Mouse (Mus musculus): ENCODE measurements around the gene Vmn2r27. TPM values are rescaled to one million over a fixed set of nuclear protein-coding genes. Genes with fewer than 3 reads are reported as not detected.

Gene Vmn2r27
- total RNA-seq (2015) (not detected in 2 replicates), total RNA-seq (2017) (not detected in 2 replicates)

DNA sequence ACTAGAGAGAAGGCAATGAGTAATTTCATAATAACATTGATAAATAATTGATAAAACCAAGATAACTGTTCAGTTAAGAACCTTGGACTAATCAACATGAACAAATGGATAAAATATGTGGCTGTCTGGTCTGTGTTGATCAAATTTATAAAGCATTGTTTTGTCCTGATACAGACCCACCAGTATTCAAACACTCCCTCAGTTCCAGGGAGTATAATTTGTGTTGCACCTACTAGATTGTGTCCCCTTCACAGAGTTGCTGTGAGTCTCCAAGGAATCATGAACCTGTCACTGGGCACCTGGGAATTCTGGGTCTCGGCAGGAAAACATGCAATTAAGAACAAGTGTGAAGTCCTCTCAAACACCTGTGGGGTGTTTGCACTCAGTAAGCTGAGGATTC, at the start of gene Vmn2r27:
Gene Vmn2r27, minus strand, starts transcription at position 101 of the 400 bp plus-strand sequence.
- ATAC-seq (ENCODE audit: poor library complexity, severe bottlenecking): no peak

DNA sequence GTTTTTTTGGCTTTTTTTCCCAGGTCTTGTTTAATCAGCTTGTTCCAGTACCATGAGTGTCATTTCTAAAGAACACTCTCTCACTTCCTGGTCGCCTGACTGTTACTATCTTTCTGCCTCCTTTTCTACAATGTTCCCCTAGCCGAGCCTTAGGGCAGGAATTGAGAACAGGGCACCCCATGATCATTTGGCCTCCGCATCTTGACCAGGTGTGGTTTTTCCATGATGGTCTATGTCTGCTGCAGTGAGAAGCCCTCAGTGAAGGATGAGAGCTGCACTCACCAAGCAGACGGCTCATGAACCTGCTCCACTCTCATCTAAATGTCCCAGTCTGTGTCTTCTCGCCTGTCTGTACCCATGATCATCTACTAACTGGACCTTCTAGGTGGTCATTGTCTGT, 46.6 kb upstream of the Vmn2r27 start:
- ATAC-seq (ENCODE audit: poor library complexity, severe bottlenecking): no peak

- ATAC-seq (ENCODE audit: poor library complexity, severe bottlenecking): no peak
Measured at GRCm38 (mm10) chr6:124277641-124278040, 46.0 kb upstream of the Vmn2r27 start.

- peak; percentile 97 for ATAC-seq (ENCODE audit: poor library complexity, severe bottlenecking)
Measured at GRCm38 (mm10) chr6:124273231-124273880, 41.7 kb upstream of the Vmn2r27 start.

- ATAC-seq (ENCODE audit: poor library complexity, severe bottlenecking): peak; percentile 94
Measured at GRCm38 (mm10) chr6:124262696-124263095, 31.0 kb upstream of the Vmn2r27 start.

DNA sequence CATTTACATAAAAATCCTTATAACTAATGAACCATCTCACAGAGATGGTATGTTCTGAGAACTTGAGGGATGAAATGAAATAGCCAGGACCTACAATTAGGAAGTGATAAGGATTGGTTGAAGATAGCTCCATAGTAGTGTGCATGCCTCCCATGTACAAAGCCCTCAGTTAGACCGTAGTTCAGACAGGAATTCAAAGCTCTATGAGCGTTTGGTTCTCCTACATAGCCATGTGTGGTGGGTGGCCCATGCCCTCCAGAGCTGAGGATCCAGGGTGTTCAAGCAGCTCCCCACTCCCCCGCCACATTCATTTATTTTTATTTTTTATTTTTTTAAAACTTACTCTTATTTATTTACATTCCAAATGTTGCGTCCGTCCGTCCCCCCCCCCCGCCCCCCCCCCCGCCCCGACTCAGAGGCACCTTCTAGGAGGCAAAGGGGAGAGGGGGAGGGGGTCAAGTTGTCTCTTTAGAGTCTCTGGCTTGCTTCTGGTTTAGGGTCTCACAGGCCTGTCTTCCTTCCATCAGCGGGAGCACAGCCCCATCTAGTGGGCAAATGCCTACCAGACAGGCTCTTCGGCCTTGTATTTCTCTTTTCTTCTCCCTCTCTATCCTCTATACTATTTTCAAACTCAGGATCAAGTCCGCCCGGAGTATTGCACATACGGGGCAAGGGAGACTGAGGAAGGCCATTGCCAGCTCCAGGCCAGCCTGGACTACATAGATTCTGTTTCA, 28.7 kb upstream of the Vmn2r27 start:
- ATAC-seq (ENCODE audit: poor library complexity, severe bottlenecking): peak; percentile 76

GRCm38 (mm10) chr6:124255721-124256470, 24.2 kb upstream of the Vmn2r27 start:
- peak; percentile 20; the same call in 1 of the 2 replicates for ATAC-seq (ENCODE audit: poor library complexity, severe bottlenecking)

GRCm38 (mm10) chr6:124202116-124202515, 29.5 kb downstream of the Vmn2r27 start:
- ATAC-seq (ENCODE audit: poor library complexity, severe bottlenecking): peak; percentile 99

- ATAC-seq (ENCODE audit: poor library complexity, severe bottlenecking): no peak
Measured at GRCm38 (mm10) chr6:124168499-124169257, 63.0 kb downstream of the Vmn2r27 start.

DNA sequence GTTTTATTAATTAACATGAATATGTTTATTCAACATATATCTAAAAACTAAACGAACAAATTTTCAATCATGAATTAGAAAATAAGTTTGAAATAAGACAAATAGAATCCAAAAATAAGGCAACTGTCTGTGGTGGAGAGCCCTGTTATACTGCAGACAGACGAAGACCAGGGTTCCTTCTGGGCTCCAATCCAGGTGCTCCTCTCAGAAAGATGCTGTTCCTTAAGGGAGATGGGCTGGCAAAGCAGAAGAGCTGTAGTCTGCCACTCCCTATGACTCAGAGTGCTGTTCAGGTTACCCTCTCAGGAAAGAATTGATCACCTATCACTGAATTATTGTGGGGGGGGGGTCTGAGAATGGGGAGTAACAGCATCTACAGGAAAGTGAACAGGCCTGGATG, 65.1 kb downstream of the Vmn2r27 start:
- no peak for ATAC-seq (ENCODE audit: poor library complexity, severe bottlenecking)

GRCm38 (mm10) chr6:124149808-124150207, 81.8 kb downstream of the Vmn2r27 start:
- no peak for ATAC-seq (ENCODE audit: poor library complexity, severe bottlenecking)

Other genes starting within 250 kb of the Vmn2r27 start
- gene Vmn2r26, start 207.3 kb downstream of the Vmn2r27 start, total RNA-seq (2015): 0.05 TPM in 1 of 2 replicates, not detected in the other
- gene Vmn2r26, start 207.3 kb downstream of the Vmn2r27 start, total RNA-seq (2017): not detected in 2 replicates
- 2.2 TPM in 2 replicates for gene Cd163, start 72.8 kb upstream of the Vmn2r27 start, total RNA-seq (2015)
- 3.7 and 4.0 TPM in 2 replicates for gene Cd163, start 72.8 kb upstream of the Vmn2r27 start, total RNA-seq (2017)
- 16.1 and 16.8 TPM in 2 replicates for gene Pex5, start 183.2 kb upstream of the Vmn2r27 start, total RNA-seq (2015)
- gene Pex5, start 183.2 kb upstream of the Vmn2r27 start, total RNA-seq (2017): 17.7 and 18.4 TPM in 2 replicates
- gene Clstn3, start 232.9 kb upstream of the Vmn2r27 start, total RNA-seq (2015): 0.11 and 1.2 TPM in 2 replicates
- gene Clstn3, start 232.9 kb upstream of the Vmn2r27 start, total RNA-seq (2017): 0.51 and 0.73 TPM in 2 replicates

All from megakaryocyte, adult 5-6 weeks (primary cell).